Mouse (Mus musculus): ENCODE data around the gene Med26. TPM values are rescaled to one million over a fixed set of nuclear protein-coding genes. Genes with fewer than 3 reads are reported as not detected.
A peak's percentile ranks its signal among the peaks of the same experiment; 100 is the strongest.

The Med26 gene
- 14.8 and 16.3 TPM in 2 replicates for polyA plus RNA-seq (2014; fragmentation: Nextera tagmentation; extraction: Ambion mirVana)

- Histone ChIP-seq H3K4me2 (ENCODE audit: low read depth, severe bottlenecking) (peak within 1 kb of the TSS; percentile 78), H3K9ac (ENCODE audit: low read length) (peak within 1 kb of the TSS; percentile 92), H3K27ac (replicated peaks; ENCODE audit: low read depth, low read length) (peak within 1 kb of the TSS; percentile 84), H3K9me3 (ENCODE audit: control insufficient read depth, low read length) (no peaks in the 10 kb centered on the region), H3K4me1 (ENCODE audit: control insufficient read depth, insufficient read depth, low read length) (peaks cover 16% of the 10 kb centered on the region), H3K4me3 (ENCODE audit: low read depth, low read length) (peak within 1 kb of the TSS; percentile 96), H3K36me3 (ENCODE audit: control insufficient read depth, insufficient read depth, low read length) (no peaks in the 10 kb centered on the region), H3K27me3 (ENCODE audit: control insufficient read depth, insufficient read depth, low read length) (no peaks in the 10 kb centered on the region)
- ATAC-seq (ENCODE audit: insufficient number of reproducible peaks, low FRiP score, low TSS enrichment, low read depth) (peak; percentile 93), DNase-seq (ENCODE audit: low spot score) (peak; percentile 97)
- under 1% methylated on average over 80 of the region's 92 CpGs for WGBS
Observed at GRCm38 (mm10) chr8:72547802-72548643, at the start of gene Med26. Med26 (minus strand) TSS chr8:72548270.

GRCm38 (mm10) chr8:72590198-72590597 is 42.1 kb upstream of the Med26 start:
- H3K4me3 ChIP-seq (ENCODE audit: low read depth, low read length), result no peak overlapping the region
- no peaks in the 10 kb centered on the region for H3K4me1 ChIP-seq (ENCODE audit: control insufficient read depth, insufficient read depth, low read length)
- H3K36me3 ChIP-seq (ENCODE audit: control insufficient read depth, insufficient read depth, low read length), result no peaks in the 10 kb centered on the region
- ATAC-seq (ENCODE audit: insufficient number of reproducible peaks, low FRiP score, low TSS enrichment, low read depth), result no peak
- H3K27me3 ChIP-seq (ENCODE audit: control insufficient read depth, insufficient read depth, low read length), result no peaks in the 10 kb centered on the region
- H3K27ac ChIP-seq (replicated peaks; ENCODE audit: low read depth, low read length), result no peak overlapping the region
- no peak overlapping the region for H3K4me2 ChIP-seq (ENCODE audit: low read depth, severe bottlenecking)
- peak; percentile 32 for DNase-seq (ENCODE audit: low spot score)
- H3K9ac ChIP-seq (ENCODE audit: low read length), result no peak overlapping the region
- no peaks in the 10 kb centered on the region for H3K9me3 ChIP-seq (ENCODE audit: control insufficient read depth, low read length)
- WGBS, result 54% methylated on average over 2 of the region's 2 CpGs

GRCm38 (mm10) chr8:72589286-72589685 is 41.2 kb upstream of the Med26 start:
- Histone ChIP-seq H3K36me3 (ENCODE audit: control insufficient read depth, insufficient read depth, low read length) (no peaks in the 10 kb centered on the region), H3K4me1 (ENCODE audit: control insufficient read depth, insufficient read depth, low read length) (no peaks in the 10 kb centered on the region), H3K9me3 (ENCODE audit: control insufficient read depth, low read length) (no peaks in the 10 kb centered on the region), H3K27ac (replicated peaks; ENCODE audit: low read depth, low read length) (no peak overlapping the region), H3K4me2 (ENCODE audit: low read depth, severe bottlenecking) (no peak overlapping the region), H3K27me3 (ENCODE audit: control insufficient read depth, insufficient read depth, low read length) (no peaks in the 10 kb centered on the region), H3K4me3 (ENCODE audit: low read depth, low read length) (no peak overlapping the region), H3K9ac (ENCODE audit: low read length) (no peak overlapping the region)
- ATAC-seq (ENCODE audit: insufficient number of reproducible peaks, low FRiP score, low TSS enrichment, low read depth) (no peak), DNase-seq (ENCODE audit: low spot score) (no peak)
- WGBS, result 72% methylated on average over 7 of the region's 7 CpGs

- no peak for DNase-seq (ENCODE audit: low spot score)
- Histone ChIP-seq H3K4me2 (ENCODE audit: low read depth, severe bottlenecking) (no peak overlapping the region), H3K9ac (ENCODE audit: low read length) (no peak overlapping the region), H3K27me3 (ENCODE audit: control insufficient read depth, insufficient read depth, low read length) (no peaks in the 10 kb centered on the region), H3K27ac (replicated peaks; ENCODE audit: low read depth, low read length) (no peak overlapping the region), H3K4me3 (ENCODE audit: low read depth, low read length) (no peak overlapping the region), H3K36me3 (ENCODE audit: control insufficient read depth, insufficient read depth, low read length) (no peaks in the 10 kb centered on the region), H3K9me3 (ENCODE audit: control insufficient read depth, low read length) (no peaks in the 10 kb centered on the region), H3K4me1 (ENCODE audit: control insufficient read depth, insufficient read depth, low read length) (no peaks in the 10 kb centered on the region)
- no peak for ATAC-seq (ENCODE audit: insufficient number of reproducible peaks, low FRiP score, low TSS enrichment, low read depth)
- 89% methylated on average over 10 of the region's 10 CpGs for WGBS
Observed at GRCm38 (mm10) chr8:72588865-72589264, 40.8 kb upstream of the Med26 start.

- Histone ChIP-seq H3K27me3 (ENCODE audit: control insufficient read depth, insufficient read depth, low read length) (no peaks in the 10 kb centered on the region), H3K9ac (ENCODE audit: low read length) (no peak overlapping the region), H3K27ac (replicated peaks; ENCODE audit: low read depth, low read length) (no peak overlapping the region), H3K4me2 (ENCODE audit: low read depth, severe bottlenecking) (no peak overlapping the region), H3K9me3 (ENCODE audit: control insufficient read depth, low read length) (no peaks in the 10 kb centered on the region), H3K4me1 (ENCODE audit: control insufficient read depth, insufficient read depth, low read length) (no peaks in the 10 kb centered on the region), H3K36me3 (ENCODE audit: control insufficient read depth, insufficient read depth, low read length) (no peaks in the 10 kb centered on the region), H3K4me3 (ENCODE audit: low read depth, low read length) (no peak overlapping the region)
- 72% methylated on average over 6 of the region's 6 CpGs for WGBS
- ATAC-seq (ENCODE audit: insufficient number of reproducible peaks, low FRiP score, low TSS enrichment, low read depth), result no peak
- no peak for DNase-seq (ENCODE audit: low spot score)
Observed at GRCm38 (mm10) chr8:72587806-72588205, 39.7 kb upstream of the Med26 start.

- H3K27me3 ChIP-seq (ENCODE audit: control insufficient read depth, insufficient read depth, low read length), result no peaks in the 10 kb centered on the region
- H3K36me3 ChIP-seq (ENCODE audit: control insufficient read depth, insufficient read depth, low read length), result no peaks in the 10 kb centered on the region
- no peaks in the 10 kb centered on the region for H3K4me1 ChIP-seq (ENCODE audit: control insufficient read depth, insufficient read depth, low read length)
- WGBS, result 88% methylated on average over 6 of the region's 6 CpGs
- DNase-seq (ENCODE audit: low spot score) (no peak), ATAC-seq (ENCODE audit: insufficient number of reproducible peaks, low FRiP score, low TSS enrichment, low read depth) (no peak)
- H3K9me3 ChIP-seq (ENCODE audit: control insufficient read depth, low read length), result no peaks in the 10 kb centered on the region
- H3K4me3 ChIP-seq (ENCODE audit: low read depth, low read length), result no peak overlapping the region
- no peak overlapping the region for H3K9ac ChIP-seq (ENCODE audit: low read length)
- H3K4me2 ChIP-seq (ENCODE audit: low read depth, severe bottlenecking), result no peak overlapping the region
- H3K27ac ChIP-seq (replicated peaks; ENCODE audit: low read depth, low read length), result no peak overlapping the region
Observed at GRCm38 (mm10) chr8:72584390-72584789, 36.3 kb upstream of the Med26 start.

- 82% methylated on average over 7 of the region's 7 CpGs for WGBS
- DNase-seq (ENCODE audit: low spot score), result no peak
- no peak overlapping the region for H3K27ac ChIP-seq (replicated peaks; ENCODE audit: low read depth, low read length)
- no peak overlapping the region for H3K4me3 ChIP-seq (ENCODE audit: low read depth, low read length)
- no peak overlapping the region for H3K4me2 ChIP-seq (ENCODE audit: low read depth, severe bottlenecking)
- H3K9ac ChIP-seq (ENCODE audit: low read length), result no peak overlapping the region
- no peaks in the 10 kb centered on the region for H3K9me3 ChIP-seq (ENCODE audit: control insufficient read depth, low read length)
- H3K27me3 ChIP-seq (ENCODE audit: control insufficient read depth, insufficient read depth, low read length), result no peaks in the 10 kb centered on the region
- H3K36me3 ChIP-seq (ENCODE audit: control insufficient read depth, insufficient read depth, low read length), result no peaks in the 10 kb centered on the region
- no peaks in the 10 kb centered on the region for H3K4me1 ChIP-seq (ENCODE audit: control insufficient read depth, insufficient read depth, low read length)
- no peak for ATAC-seq (ENCODE audit: insufficient number of reproducible peaks, low FRiP score, low TSS enrichment, low read depth)
Observed at GRCm38 (mm10) chr8:72583056-72583771, 35.1 kb upstream of the Med26 start.

- ATAC-seq (ENCODE audit: insufficient number of reproducible peaks, low FRiP score, low TSS enrichment, low read depth) (no peak), DNase-seq (ENCODE audit: low spot score) (no peak)
- WGBS, result 70% methylated on average over 9 of the region's 9 CpGs
- Histone ChIP-seq H3K27me3 (ENCODE audit: control insufficient read depth, insufficient read depth, low read length) (no peaks in the 10 kb centered on the region), H3K36me3 (ENCODE audit: control insufficient read depth, insufficient read depth, low read length) (no peaks in the 10 kb centered on the region), H3K4me1 (ENCODE audit: control insufficient read depth, insufficient read depth, low read length) (no peaks in the 10 kb centered on the region), H3K4me2 (ENCODE audit: low read depth, severe bottlenecking) (no peak overlapping the region), H3K4me3 (ENCODE audit: low read depth, low read length) (no peak overlapping the region), H3K9ac (ENCODE audit: low read length) (no peak overlapping the region), H3K27ac (replicated peaks; ENCODE audit: low read depth, low read length) (no peak overlapping the region), H3K9me3 (ENCODE audit: control insufficient read depth, low read length) (no peaks in the 10 kb centered on the region)
Observed at GRCm38 (mm10) chr8:72579374-72579773, 31.3 kb upstream of the Med26 start.
